Mouse (Mus musculus): ENCODE data around the gene Iqcj.

GRCm38 (mm10) chr3:67877253-67877652, 14.8 kb upstream of the Iqcj start:
- no peak for TF ChIP-seq USF1 (IDR thresholded peaks at IDR 0.05; ENCODE audit: low read depth)
- no peak for TF ChIP-seq CTCF (IDR thresholded peaks at IDR 0.05; ENCODE audit: control insufficient read depth, insufficient read depth, insufficient read length)
- no peak for TF ChIP-seq MYOG (IDR thresholded peaks at IDR 0.05; ENCODE audit: control insufficient read depth, extremely low read depth, insufficient read length)
- TF ChIP-seq MAX (IDR thresholded peaks at IDR 0.05) = no peak
- TF ChIP-seq CEBPB (IDR thresholded peaks at IDR 0.05; ENCODE audit: low read depth) = no peak
- no peak for TF ChIP-seq MYOD1 (IDR thresholded peaks at IDR 0.05; ENCODE audit: control insufficient read depth, insufficient read length, low read depth)
- no peak for TF ChIP-seq FOSL1 (IDR thresholded peaks at IDR 0.05; ENCODE audit: insufficient read depth, low read length, poor library complexity, severe bottlenecking)

All from C2C12 (cell line).